Mouse (Mus musculus): Measurements from ENCODE around the gene Gm20888. TPM values are rescaled to one million over a fixed set of nuclear protein-coding genes. Genes with fewer than 3 reads are reported as not detected.
"Not testable (repeated sequence)": the region's sequence is repeated elsewhere in the genome, so short reads cannot be mapped to it uniquely, and the experiment has no call there.

The Gm20888 gene
- not detected in 2 replicates for polyA plus RNA-seq (2016; fragmentation: Nextera tagmentation; extraction: Ambion mirVana)

DNA sequence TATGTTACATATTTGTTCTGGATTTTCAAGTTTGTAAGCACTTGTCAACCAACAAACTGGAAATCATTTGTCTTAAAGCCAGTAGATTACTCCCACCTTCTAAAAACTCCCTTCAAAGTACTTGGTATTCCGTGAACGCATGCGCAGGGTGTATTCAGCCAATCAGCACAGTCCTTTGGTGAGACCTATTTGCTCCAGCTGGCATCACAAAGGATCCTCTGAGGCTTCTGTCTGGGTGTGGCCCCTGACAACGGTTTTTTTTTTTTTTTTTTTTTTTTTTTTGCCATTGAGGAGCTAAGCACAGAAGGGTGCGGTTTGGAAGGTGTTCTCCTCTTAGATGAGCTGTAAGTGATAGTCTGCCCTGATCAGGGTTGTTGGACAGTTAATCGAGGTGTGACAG lies at the start of gene Gm20888:
TSS of gene Gm20888 (plus strand) at position 301 of the 400 bp plus-strand sequence.
- not testable (repeated sequence) for H3K4me1 ChIP-seq; H3K27ac ChIP-seq; H3K4me3 ChIP-seq; H3K36me3 ChIP-seq; H3K9ac ChIP-seq; H3K9me3 ChIP-seq; H3K27me3 ChIP-seq; ATAC-seq (ENCODE audit: insufficient number of reproducible peaks, insufficient read depth, low FRiP score, low TSS enrichment); H3K4me2 ChIP-seq (replicated peaks)
- WGBS: no CpG with 5 or more reads among the region's 6 CpGs

Other genes with a start within 250 kb of the Gm20888 start
- not detected in 2 replicates for gene Gm21118, start 168.2 kb upstream of the Gm20888 start, polyA plus RNA-seq (2016; fragmentation: Nextera tagmentation; extraction: Ambion mirVana)
- gene Gm29423, start 138.6 kb upstream of the Gm20888 start, polyA plus RNA-seq (2016; fragmentation: Nextera tagmentation; extraction: Ambion mirVana): not detected in 2 replicates
- gene Gm29644, start 138.5 kb upstream of the Gm20888 start, polyA plus RNA-seq (2016; fragmentation: Nextera tagmentation; extraction: Ambion mirVana): not detected in 2 replicates

Measured in embryonic facial prominence, embryonic 12.5 days (tissue).